Mouse (Mus musculus): ENCODE measurements around the gene Ccn2.
"Not testable (repeated sequence)": the region's sequence is repeated elsewhere in the genome, so short reads cannot be mapped to it uniquely, and the experiment has no call there.

Ccn2 gene

DNA sequence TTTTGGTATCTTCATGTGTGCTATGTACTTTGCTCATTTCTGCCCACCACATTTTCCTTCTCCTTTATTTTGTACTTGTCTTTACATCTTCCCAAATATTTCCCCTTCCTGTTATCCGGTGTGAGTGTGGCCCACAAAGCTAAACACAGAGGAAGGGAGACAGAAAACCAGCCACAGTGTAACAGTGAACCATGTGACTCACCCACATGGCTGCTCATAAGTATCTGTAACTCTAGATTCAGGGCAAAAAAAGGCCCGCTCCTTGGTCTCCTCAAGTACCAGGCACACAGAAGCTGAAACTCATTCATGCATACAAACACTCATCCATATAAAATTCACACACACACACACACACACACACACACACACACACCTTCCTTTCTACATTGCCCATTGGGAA lies 7.8 kb downstream of the Ccn2 start:
- no peak for DNase-seq (ENCODE audit: low spot score in 2 of 2)

DNA sequence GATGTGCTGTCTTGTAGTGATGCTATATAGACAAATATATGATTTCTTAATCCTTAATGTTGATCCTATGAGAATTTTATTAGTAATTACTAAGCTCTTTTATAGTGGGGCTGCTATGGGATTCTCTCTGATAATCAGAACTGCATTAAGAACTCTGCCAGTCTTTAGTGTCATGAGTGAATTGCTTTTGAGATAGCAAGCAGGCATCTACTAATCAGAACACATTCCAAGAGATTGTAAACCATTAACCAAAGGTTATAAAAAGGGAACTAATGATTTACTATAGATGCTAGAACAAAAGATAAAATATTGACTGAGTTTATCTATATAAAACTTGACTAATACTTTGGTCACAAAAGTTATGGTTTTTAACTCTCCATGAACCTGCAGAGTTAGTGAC lies 8.5 kb downstream of the Ccn2 start:
- DNase-seq (ENCODE audit: low spot score in 2 of 2): no peak

DNA sequence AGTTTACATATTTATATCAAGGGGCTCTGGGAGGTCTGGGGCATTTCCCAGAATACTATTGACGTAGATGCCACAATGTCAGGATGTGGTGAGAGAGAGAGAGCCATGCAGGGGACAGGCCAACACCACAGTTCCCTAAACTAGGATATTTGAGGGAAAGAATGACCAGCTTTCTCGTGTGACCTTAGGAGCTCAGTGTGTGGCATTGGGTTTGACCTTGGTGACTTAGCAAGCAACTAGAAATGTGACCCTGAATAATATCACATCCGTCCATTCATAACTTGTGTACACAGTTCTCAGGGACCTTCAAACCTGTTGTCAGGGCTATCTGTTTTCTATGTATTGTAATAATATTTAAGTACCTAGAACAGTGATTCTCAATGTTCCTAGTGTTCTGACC lies 13.9 kb downstream of the Ccn2 start:
- DNase-seq (ENCODE audit: low spot score in 2 of 2): no peak

DNA sequence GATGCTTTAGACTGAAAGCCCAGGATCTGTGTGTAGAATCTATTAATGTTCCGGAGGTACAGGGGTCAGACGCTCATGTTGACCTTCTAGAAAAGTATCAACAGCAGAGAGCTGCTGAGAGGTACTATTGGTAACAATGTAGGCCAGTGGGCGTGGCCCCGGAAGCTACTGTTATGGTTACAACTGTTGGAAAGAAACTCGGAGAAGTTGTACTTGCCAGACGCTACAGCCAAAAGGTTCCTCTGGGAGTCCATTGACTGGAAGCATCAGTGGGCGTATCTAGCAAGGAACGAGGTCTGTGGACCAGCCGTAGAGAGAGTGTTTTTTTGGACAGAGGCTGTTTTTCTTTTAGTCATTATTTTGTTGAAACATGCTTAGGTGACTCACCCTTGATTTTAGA lies 14.5 kb downstream of the Ccn2 start:
- no peak for DNase-seq (ENCODE audit: low spot score in 2 of 2)

DNA sequence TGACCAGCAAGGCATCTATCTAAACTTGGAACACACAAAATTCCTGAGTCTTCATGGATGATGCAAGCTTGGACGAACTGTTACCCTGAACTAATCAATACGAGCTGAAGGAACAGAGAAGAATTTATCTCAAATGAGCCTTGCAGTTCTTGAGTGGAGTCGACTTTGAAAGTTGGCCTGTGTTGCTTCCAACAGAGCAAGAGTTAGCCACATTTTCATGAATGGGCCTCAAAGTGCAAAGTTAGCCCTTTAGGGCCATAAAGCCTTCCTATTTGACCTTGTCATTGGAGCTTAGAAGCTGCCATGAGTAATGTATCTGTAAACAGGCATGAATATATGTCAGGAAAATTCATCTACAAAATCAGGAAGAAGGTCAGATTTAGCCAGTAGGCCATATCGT lies 19.5 kb downstream of the Ccn2 start:
- DNase-seq (ENCODE audit: low spot score in 2 of 2): no peak

DNA sequence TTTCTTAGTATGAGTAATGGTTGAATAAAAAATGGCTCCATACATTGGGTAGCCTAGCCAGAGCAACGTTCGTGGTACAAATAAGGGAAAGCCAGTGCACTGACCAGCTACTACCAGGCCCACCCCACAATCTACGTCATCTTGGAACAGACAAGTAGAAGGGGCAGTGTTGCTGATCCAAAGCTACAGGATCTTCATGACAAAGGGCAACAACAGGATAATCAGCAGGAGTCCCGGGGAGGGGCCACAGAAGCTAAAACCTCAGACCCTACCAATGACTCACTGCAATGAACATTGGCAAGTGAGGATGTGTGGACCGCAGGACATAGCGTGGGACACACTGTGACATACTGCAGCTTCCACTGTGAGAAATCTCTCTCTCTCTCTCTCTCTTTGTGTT lies 20.6 kb downstream of the Ccn2 start:
- DNase-seq (ENCODE audit: low spot score in 2 of 2): no peak

DNA sequence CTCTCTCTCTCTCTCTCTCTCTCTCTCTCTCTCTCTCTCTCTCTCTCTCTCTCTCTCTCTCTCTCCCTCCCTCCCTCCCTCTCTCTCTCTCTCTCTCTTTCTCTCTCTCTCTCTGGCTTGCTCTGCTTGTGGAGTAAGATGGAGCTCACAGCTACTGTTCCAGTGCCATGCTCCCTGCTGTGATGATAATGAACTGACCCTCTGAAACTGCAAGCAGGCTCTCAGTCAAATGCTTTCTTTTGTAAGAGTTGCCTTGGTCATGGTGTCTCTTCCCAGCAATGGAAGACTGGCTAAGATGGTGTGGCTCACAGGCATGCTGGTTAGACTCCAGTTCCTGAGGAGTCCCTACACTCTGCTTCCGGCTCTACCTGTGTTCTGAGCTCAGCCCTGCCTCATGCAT lies 21.3 kb downstream of the Ccn2 start:
- not testable (repeated sequence) for DNase-seq (ENCODE audit: low spot score in 2 of 2)

DNA sequence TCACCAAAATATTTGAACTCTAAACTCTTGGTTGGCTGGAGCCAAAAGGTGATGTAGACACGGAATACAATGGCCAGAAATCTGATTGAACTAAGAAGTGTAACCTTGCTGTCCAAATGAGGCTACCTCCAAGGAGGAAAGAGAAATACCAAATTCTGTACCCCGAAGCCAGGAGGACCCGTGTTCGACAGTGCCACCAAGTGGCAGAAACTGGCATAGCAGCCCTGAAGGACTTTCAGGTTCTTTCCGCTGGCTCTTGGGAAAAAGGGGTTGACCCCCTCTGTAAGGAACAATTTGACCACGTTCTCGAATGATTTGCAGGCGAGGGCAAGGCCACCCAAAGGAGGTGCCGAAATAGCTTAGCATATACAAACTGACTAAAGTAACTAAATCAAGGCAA lies 26.3 kb downstream of the Ccn2 start:
- DNase-seq (ENCODE audit: low spot score in 2 of 2): peak in 1 of 2 experiments; percentile 33

DNA sequence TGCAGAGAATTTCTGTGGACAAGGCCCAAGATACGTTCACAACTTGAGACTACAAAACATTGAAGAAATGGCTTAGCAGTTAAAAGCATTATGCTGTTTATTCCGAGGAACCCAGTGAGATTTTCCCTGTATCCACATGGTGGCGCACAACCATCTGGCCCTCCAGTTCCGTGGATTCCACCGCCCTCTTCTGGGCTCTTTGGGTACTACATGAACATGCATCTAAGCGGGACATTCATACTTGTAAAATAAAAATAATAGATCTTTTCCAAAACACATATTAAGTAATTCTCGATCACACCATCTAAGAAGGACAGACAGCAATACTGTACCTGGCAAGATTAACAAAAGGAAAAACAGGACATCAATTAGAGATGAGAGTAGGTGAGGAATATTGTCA lies 27.3 kb downstream of the Ccn2 start:
- peak in 1 of 2 experiments; percentile 45 for DNase-seq (ENCODE audit: low spot score in 2 of 2)

DNA sequence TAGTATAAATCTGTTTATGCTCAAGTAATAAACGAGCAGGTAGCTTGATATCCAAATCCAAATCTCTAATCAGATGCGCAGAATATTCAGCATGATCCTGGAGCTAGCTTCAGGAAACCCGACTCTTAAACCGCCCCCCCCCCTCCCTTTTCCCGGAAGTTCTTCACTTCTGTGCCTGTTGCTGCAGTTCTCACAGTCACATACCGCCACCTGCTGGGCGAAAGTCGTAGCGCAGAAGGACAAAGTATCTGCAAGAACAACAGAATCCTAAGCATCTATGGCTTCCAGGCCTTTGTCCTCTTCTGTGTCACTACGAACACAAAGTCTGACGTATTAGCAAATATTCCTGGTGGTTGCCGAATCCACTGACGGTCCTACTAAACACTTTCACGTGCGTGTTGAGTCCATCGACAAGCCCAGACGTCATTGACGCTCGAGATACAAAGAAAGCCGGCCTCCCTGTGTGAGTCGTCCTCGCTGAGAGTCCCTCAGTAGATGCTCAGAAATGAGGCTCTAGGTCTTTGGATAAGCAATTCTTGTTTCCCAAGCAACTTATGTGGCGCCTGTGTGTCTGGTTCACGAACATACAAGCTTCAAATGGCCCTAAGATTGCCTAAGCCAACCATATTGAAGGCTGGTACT lies 29.9 kb downstream of the Ccn2 start:
- peak; percentile 59 to 82 for DNase-seq (ENCODE audit: low spot score in 2 of 2)

DNA sequence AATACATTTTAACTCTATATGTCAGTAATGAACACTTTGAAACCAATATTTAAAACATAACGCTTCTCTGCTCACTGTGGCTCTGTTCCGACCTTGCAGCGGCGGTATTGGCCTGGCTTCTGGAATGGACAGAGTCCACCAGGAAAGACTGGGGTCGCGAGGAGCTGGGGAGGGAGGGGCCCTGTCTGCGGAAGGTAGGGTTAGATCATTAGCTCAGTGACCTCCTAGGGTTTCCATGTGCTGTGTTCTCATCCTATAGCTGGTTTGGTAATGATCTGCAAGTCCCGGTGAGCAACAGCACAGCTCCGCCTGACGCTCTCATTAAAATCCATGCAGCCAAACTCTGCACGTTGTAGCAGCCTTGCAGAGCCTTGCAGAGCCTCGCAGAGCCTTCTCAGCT lies 32.0 kb downstream of the Ccn2 start:
- DNase-seq (ENCODE audit: low spot score in 2 of 2): no peak

DNA sequence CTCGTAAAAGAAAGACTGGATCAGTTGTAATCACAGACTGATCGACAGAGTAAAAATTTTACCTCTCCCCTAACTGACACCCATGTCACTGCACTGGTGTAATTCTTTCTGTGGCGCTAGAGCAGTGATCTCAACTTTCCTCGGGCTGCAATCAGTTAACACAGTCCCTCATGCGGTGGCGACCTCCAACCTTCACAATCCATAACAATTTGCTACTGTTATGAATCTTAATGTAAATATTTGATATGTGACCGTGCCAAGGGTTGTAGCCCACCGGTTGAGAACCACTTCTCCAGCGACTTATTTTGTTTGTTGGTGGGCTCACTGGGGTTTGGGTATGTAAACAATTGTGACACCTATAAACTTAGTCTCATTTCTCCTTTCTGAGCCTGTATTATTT lies 33.2 kb downstream of the Ccn2 start:
- DNase-seq (ENCODE audit: low spot score in 2 of 2): no peak

DNA sequence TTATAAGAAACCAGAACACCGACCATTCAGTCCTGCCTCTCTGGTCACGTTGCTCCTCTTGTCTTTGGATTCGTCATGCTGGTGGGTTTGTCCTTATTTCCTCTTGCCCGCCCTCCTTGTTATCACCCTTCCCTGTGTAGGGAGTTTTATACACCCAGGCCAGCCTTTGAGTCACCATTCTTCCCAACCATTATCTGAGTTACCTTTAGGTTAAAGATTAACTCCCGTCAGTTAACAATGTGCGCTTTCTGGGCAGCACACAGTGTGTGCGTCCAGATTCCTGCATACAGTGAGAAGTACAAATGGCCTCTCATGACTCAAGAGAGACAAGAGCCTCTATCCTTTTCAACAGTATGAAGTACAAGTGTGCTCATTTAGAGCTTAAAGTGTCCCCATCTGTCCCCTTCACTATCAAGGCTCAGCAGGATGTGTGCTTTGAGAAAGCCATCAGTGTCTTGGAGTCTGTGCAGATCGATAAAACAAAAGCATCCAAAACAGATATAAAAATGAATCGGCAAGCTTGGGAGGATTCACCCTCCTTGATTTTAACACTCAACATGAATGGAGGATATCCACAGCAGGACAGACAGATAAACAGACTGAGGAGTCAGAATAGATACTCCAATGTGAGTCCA lies 34.0 kb downstream of the Ccn2 start:
- DNase-seq (ENCODE audit: low spot score in 2 of 2): no peak

DNA sequence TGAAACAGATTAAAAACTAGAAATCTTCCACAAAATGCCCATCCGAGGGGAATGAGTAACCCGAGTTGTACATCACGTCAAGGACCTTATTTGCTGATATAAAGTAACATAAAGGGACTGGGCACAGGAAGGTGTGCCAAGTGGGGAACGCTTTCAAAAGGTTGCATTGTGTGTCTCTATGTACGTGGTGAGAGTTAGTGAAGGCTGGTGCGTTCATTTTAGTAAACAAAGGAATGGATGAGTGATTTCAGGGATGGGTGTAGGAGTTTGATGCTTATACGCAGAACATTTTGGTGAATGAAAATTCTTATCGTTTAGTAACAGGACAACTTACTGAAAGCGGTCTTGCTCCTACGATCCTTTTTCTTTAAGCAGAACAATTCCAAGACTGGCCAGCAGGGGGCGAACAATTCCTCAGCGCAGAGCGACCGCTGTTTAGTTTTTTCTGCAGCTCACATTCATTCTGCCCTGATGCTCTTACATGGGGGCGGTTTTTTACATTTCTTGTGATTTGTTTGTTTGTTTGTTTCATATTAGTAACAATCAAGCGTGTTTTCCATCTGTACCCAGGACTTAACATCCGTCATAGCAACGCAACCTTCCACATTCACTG lies 35.3 kb downstream of the Ccn2 start:
- DNase-seq (ENCODE audit: low spot score in 2 of 2): peak in 1 of 2 experiments; percentile 82

DNA sequence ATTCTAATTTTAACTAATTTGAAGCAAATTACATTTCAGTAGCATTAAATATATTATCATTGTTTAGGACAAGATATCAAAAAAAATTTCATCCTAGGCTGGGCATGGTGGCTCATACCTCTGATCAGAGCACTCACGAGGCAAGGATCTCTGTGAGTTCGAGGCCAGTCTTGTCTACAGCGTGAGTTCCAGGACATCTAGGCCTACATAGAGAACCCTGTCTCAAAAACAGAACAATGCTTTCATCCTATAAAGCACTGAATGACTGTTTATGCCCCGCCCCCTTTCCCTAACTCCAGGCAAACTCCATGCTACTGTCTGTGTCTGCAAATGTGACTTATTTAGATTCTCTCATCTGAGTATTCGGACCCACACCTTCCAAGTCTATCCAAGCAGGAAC lies 35.9 kb downstream of the Ccn2 start:
- no peak for DNase-seq (ENCODE audit: low spot score in 2 of 2)

DNA sequence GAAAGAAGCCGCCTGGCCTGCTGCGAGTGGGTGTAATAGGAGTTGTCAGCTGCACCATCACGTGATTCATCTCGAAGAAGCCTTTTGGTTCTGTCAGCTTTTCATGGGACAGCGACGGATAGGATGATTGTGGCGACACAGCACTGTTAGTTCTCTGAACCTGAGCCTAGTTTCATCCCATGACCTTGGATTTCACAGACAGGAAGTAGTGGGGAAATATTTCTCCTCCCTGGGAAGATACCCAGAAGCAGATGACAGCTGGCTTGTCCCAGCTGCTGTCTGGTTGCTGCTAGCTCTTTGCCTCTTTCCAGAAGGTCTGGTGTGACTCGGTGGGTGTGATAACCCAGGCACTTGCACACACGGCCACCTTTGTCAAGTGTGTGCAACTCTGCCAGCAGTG lies 39.0 kb downstream of the Ccn2 start:
- DNase-seq (ENCODE audit: low spot score in 2 of 2): no peak

DNA sequence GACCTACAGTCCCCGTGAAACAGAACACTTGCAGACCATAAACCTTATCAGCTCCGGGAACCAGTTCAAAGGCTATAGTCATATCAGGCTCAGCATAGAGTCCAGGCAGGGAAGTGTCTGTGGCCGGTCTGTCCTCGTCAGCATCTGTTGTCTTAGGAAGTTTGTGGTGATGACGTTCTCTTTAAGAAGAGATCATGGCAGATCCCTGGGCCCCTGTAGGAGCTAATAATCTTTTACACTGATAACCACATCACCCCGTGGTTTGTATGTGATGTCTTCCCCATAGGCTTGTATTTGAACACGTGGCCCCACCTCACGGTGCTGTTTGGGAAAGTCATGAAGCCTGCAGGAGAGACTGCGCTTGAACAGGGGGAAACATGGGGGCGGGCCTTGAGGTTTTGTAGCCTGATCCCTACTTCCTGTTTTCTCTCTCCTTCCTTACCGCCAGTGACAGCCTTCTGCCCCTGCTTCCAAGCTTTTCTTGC lies 40.1 kb downstream of the Ccn2 start:
- DNase-seq (ENCODE audit: low spot score in 2 of 2): no peak

DNA sequence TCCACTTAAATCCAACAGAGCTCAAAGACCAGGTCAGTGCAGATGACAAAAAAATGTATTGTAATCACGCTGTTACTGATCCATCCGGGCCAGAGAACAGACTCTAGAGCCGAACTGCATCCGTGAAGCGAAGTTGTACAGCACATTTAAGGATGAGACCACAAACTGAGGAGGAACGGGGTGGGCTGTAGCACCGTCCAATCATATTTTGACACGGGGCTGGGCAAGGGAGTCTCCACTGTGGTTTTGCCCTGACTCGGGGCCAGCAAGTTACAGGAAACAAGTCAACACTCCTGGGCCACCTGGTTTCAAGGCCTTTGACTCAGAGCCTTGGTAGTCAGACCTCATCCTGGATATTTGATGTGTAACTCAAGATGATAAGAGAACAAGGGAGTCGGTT lies 40.6 kb downstream of the Ccn2 start:
- no peak for DNase-seq (ENCODE audit: low spot score in 2 of 2)

DNA sequence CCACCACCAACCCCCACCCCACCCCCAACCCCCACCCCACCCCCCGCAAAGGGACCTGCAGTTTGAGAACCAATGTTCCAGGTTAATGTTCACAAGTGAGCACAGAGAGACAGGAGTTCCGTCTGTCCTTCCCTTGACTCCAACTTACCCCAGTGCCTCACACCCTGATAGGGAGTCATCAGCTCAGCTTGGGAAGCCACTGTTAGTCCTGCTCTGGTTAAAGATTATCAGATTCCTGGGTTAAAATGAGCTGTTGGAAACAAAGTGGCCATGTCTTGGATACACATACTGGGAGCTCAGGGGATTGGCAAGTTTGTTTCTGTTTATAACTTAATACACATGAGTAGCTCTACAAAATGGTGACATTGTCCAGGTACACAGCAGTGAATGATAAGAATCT lies 41.7 kb downstream of the Ccn2 start:
- no peak for DNase-seq (ENCODE audit: low spot score in 2 of 2)

DNA sequence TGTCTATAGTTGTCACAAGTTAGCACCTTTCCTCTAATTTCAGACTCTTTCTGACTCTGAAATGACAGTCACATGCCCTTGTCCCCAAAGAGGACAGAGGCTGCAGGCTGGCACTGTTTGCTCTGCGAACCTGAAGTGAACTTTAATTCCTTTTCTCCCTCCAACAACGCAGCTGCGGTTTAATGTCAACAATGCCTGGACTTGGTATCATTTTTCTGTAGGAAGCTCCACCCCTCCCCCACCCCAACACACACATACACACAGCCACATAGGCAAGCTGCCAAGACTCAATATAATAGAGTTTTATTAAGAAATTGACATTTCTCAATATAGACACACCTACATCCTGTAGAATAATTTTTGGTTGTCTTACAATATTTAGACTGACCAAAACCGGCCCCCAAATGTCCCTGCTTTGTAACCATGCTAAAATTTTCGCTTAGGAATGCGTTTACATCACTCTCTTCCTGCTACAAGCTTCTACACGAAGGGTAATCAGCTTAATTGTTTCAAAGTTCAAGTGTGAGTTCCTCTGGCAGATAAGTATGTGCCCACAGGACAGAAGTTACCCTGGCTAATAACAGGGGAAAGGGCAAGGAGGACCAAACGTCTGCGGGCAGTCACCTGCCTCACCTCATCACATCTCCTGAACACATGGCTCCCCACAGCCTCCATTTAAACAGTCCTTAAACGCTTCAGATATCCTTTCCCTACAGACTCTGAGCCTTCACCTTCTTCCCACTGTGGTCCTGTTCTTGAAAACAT lies 43.2 kb downstream of the Ccn2 start:
- no peak for DNase-seq (ENCODE audit: low spot score in 2 of 2)

DNA sequence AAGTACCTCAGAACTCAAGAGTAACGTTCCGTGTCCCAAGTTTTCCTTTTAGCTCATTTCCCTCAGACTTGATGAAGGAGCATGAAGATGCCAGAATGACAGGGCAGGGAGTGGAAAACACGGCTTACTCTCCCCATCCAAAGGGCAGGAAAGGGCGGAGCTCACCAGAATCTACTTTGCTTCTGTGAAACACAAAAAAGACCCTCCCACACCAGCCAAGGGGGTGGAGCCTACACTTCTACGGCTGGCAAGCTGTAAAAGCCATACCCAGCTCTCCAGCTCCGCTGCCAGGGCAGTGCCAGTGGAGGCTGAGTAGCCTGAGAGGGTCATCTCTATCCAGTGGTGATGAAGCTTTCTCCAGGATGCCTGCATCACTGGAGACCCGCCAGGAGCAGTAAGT lies 44.4 kb downstream of the Ccn2 start:
- DNase-seq (ENCODE audit: low spot score in 2 of 2): no peak

DNA sequence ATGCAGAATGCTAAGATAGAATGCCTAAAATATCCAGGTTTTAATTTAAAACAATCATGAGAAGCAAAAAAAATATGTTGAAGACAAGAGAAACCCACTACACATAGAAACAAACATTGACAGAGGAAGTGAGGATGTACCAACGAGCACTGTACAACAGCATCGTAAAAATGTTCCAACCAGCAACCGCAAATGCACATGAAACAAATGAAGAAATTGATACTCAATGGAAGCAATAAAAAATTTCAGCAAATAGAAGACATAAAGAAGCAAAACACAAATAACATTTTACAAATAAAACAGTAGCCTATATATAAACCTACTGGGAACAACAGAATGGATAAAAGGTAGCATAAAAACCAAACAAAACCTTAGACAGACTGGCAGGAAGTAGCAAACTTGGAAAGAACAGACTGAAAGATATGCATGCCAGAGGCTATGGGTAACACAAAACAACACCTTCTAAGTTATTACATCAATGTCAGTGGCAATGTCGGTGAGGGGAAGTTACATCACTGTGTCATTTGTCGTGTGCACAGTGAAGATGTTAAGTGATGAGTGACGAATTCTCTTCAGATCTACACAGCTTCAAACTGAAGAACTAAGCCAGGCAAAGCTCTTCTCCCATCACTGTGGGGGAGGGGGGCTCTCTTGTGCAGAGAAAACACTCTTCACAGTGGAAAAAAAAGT lies 45.1 kb downstream of the Ccn2 start:
- no peak for DNase-seq (ENCODE audit: low spot score in 2 of 2)
